Mouse (Mus musculus) C2C12 (cell line): ENCODE results near the gene Mrps18b. TPM values are rescaled to one million over a fixed set of nuclear protein-coding genes. Genes with fewer than 3 reads are reported as not detected.

ENCODE experiments used
- H3K27me3 ChIP-seq: one replicate; pipeline ENCODE4 v1.6.1; 2011; ENCODE audit not compliant: control insufficient read depth, insufficient read depth, insufficient read length
- H3K36me3 ChIP-seq: one replicate; pipeline ENCODE4 v1.6.1; 2011; ENCODE audit not compliant: control insufficient read depth, insufficient read depth
- H3K4me3 ChIP-seq: one replicate; pipeline ENCODE4 v1.5.1; 2011; ENCODE audit warnings: mild to moderate bottlenecking, control low read depth; ENCODE audit not compliant: poor library complexity, insufficient read depth, severe bottlenecking
- H3K79me2 ChIP-seq: one replicate; pipeline ENCODE4 v1.6.1; 2011; ENCODE audit not compliant: control insufficient read depth, insufficient read depth
- H3K79me3 ChIP-seq: one replicate; pipeline ENCODE4 v1.6.1; 2011; ENCODE audit warnings: low read depth, control low read depth
- H3ac ChIP-seq: one replicate; pipeline ENCODE3; 2011; ENCODE audit warnings: low read depth; ENCODE audit not compliant: control insufficient read depth, insufficient read length
- CEBPB ChIP-seq: IDR thresholded peaks from one replicate; pipeline ENCODE4 v1.6.1; 2011; ENCODE audit warnings: low read depth, mild to moderate bottlenecking, control low read depth, moderate library complexity
- CTCF ChIP-seq: IDR thresholded peaks from one replicate; pipeline ENCODE4 v1.5.1; 2011; ENCODE audit not compliant: control insufficient read depth, insufficient read depth, insufficient read length
- FOSL1 ChIP-seq: IDR thresholded peaks from one replicate; pipeline ENCODE4 v1.8.0; 2011; ENCODE audit warnings: mild to moderate bottlenecking, low read length; ENCODE audit not compliant: poor library complexity, insufficient read depth, severe bottlenecking
- MAX ChIP-seq: IDR thresholded peaks from one replicate; pipeline ENCODE4 v1.6.1; 2011; ENCODE audit warnings: mild to moderate bottlenecking, control low read depth
- MYOD1 ChIP-seq: IDR thresholded peaks from one replicate; pipeline ENCODE4 v1.6.1; 2011; ENCODE audit warnings: low read depth; ENCODE audit not compliant: control insufficient read depth, insufficient read length
- MYOG ChIP-seq: IDR thresholded peaks from one replicate; pipeline ENCODE4 v1.6.1; 2011; ENCODE audit not compliant: control insufficient read depth, insufficient read length; ENCODE audit errors: extremely low read depth
- USF1 ChIP-seq: IDR thresholded peaks from one replicate; pipeline ENCODE4 v1.6.1; 2011; ENCODE audit warnings: low read depth, mild to moderate bottlenecking, control low read depth, moderate library complexity
- polyA plus RNA-seq: library from polyadenylated mRNA; unstranded; fragments of >200 nt; fragmentation: generic; extraction: Trizol; gene quantifications from one replicate; pipeline ENCODE4 v1.2.1, GENCODE M21; 2012; ENCODE audit warnings: missing spikeins

Gene Mrps18b
- polyA plus RNA-seq, 1 experiment = 153 TPM

DNA sequence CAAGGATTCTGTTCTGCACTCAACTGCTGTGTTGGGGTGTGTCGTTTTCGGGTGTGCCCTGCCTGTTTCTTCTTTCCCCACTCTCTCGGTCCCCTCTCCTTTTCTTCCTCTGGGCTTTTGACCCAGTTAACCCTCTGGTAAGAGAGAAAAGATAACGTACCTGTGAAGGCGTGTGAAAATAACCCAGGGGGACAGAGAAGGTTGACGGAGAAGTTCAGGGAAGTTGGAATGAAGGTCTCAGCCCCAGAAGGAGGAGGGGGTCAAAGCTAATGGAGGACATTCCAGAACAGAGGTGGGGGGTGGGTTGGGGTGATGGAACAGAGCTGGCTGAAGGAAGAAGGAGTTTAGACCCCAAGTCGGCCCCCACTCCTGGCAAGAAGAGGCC lies 47.2 kb downstream of the Mrps18b start:
- Histone ChIP-seq H3ac (peak overlapping the region; percentile 61), H3K79me2 (peaks cover 93% of the 10 kb centered on the region), H3K79me3 (peaks cover 67% of the 10 kb centered on the region), H3K36me3 (peaks cover 55% of the 10 kb centered on the region), H3K4me3 (peak overlapping the region; percentile 92), H3K27me3 (no peaks in the 10 kb centered on the region)
- TF ChIP-seq USF1 (no peak), MYOD1 (no peak), FOSL1 (no peak), MAX (no peak), CEBPB (no peak), CTCF (no peak), MYOG (no peak)

DNA sequence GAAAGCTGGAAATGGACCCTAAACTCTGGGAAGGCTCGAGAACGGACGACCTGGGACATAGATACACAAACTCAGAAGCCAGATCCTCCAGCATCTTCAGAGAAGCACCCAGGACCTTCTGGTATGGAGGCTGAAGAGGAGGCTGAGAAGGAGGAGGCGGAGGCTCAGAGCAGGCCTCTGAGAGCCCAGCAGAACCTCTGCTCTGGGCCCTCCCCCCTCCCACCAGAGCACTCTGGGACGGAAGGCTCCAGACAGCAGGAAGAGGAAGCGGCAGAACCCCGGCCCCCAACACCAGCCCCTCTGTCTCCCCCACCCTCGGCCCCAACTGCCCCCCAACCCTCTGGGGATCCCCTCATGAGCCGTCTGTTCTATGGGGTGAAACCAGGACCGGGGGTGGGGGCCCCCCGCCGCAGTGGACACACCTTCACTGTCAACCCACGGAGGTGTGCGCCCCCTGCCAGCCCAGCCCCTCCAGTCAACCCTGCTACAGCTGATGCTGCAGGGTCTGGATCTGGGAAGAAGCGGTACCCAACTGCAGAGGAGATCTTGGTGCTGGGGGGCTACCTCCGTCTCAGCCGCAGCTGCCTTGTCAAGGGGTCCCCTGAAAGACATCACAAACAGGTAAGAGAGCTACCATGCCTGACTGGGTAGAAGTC lies 47.9 kb downstream of the Mrps18b start:
- no peaks in the 10 kb centered on the region for H3K27me3 ChIP-seq
- peaks cover 62% of the 10 kb centered on the region for H3K79me3 ChIP-seq
- no peak for TF ChIP-seq USF1
- TF ChIP-seq MYOD1 = no peak
- TF ChIP-seq MYOG = no peak
- no peak for TF ChIP-seq FOSL1
- TF ChIP-seq CTCF = peak; percentile 1
- TF ChIP-seq CEBPB = no peak
- peaks cover 93% of the 10 kb centered on the region for H3K79me2 ChIP-seq
- peaks cover 48% of the 10 kb centered on the region for H3K36me3 ChIP-seq
- peak overlapping the region; percentile 92 for H3K4me3 ChIP-seq
- H3ac ChIP-seq = peak overlapping the region; percentile 61

DNA sequence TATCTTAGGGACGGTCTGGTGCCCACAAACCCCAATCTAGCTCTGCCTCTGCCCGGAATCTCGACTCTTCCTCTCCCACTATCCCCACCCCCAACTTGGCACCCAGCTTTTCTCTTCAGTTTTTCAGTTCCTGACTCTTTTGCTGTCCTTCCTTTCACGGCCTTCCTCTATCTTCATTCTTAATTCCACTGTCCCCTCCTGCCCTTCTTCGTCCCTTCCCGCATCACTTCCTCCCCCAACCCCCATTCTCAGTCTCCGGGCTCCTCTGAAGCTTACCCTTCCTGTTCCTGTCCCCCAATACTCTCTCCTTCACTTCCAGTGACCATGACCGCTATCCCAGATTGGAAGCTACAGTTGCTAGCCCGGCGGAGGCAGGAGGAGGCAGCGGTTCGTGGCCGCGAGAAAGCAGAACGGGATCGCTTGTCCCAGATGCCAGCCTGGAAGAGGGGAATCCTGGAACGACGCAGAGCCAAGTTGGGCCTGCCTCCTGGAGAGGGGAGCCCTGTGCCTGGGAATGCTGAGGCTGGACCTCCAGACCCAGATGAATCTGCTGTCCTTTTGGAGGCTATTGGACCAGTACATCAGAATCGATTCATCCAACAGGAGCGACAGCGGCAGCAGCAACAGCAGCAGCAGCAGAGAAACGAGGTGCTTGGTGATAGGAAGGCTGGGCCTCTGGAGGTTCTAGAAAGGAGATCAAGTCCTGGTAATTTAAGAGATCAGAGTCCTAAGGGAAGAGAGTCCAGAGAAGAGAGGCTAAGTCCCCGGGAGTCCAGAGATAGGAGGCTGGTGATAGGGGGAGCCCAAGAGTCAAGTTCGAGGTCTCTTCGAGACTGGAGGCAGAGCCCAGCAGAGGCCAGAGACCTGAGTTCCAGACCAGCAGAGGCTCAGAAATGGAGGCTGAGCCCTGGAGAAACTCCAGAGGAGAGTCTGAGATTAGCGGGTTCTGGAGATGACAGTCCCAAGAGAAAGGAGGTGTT lies 49.0 kb downstream of the Mrps18b start:
- Histone ChIP-seq H3K36me3 (peaks cover 38% of the 10 kb centered on the region), H3K4me3 (peak overlapping the region; percentile 92), H3K79me3 (peaks cover 54% of the 10 kb centered on the region), H3ac (peak overlapping the region; percentile 88), H3K79me2 (peaks cover 85% of the 10 kb centered on the region), H3K27me3 (no peaks in the 10 kb centered on the region)
- peak; percentile 8 for TF ChIP-seq CTCF
- TF ChIP-seq MAX = no peak

DNA sequence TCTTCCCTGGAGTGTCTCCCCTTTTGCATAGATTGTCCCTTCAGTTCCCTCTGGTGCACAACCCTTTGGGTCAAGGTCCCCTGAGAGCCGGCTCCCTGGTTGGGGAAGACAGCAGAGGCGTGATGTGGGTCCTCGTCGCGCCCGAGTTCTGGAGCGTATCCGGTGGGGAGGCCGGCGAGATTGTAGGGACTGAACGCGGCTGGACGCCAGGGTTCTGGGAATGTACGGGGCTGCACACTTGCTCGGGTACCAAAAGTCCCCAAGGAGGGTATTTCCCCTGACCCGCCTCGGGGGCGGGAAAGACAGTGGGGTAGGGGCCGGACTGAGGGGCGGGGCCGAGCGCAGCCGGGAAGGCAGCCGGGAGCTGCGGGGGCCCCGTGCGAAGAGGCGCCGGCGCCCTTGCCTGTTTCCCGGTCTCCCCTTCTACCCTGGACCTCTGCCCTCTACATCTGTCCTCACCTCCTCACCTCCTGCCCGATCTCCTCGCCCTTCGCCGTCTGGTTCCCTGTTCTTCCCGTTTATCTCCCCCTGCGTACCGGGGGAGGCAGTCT lies 49.8 kb downstream of the Mrps18b start:
- H3ac ChIP-seq = peak overlapping the region; percentile 88
- H3K4me3 ChIP-seq = peak overlapping the region; percentile 92
- peaks cover 47% of the 10 kb centered on the region for H3K79me3 ChIP-seq
- H3K79me2 ChIP-seq = peaks cover 76% of the 10 kb centered on the region
- H3K27me3 ChIP-seq = no peaks in the 10 kb centered on the region
- peaks cover 31% of the 10 kb centered on the region for H3K36me3 ChIP-seq
- TF ChIP-seq MYOG = no peak
- no peak for TF ChIP-seq CEBPB
- TF ChIP-seq MAX = no peak
- no peak for TF ChIP-seq FOSL1
- TF ChIP-seq MYOD1 = no peak
- no peak for TF ChIP-seq CTCF

DNA sequence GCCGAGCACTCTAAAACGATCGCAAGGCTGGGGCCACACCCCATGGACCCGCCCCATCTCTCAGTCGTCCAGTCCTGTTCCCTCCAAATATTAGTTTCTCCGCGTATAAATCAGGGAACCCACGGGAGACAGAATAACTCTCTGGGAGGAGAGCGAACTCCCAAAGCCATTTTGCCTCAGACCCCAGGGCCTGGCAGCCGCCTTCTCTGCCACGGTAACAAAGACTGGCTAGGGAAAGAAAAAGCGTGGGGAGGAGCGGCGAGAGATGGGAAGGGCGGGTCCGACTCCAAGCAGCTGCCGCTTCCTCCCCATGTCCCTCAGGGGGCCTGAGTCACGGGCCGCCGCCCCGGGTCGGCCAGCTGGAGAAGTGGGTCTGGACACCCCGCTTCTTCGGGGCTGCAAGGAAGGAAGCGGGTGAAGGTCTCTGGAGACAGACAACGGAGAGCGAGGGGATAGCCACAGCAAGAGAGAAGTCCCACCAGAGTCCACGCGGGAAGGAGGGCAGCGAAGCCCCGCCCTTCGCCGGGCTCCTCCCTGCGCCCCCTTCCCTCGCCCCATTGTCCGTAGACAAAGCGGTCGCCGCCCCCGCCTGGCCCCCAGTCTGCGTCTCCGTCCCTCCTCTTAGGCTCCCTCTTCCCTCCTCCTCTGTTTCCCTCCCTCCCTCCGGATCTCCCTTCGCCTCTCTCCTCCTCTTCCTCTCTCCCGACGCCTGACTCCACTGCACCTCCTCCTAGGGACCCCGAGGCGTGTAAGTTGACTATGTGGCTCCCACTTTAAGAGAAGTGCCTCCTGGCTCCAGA lies 50.5 kb downstream of the Mrps18b start, which contains the start of gene Ppp1r18:
Gene Ppp1r18, plus strand, starts transcription at position 113 of the 800 bp plus-strand sequence.
- Histone ChIP-seq H3K79me2 (peaks cover 69% of the 10 kb centered on the region), H3K4me3 (peak within 1 kb of the TSS; percentile 92), H3K36me3 (peaks cover 27% of the 10 kb centered on the region), H3K27me3 (no peaks in the 10 kb centered on the region), H3ac (peak within 1 kb of the TSS; percentile 88), H3K79me3 (peaks cover 41% of the 10 kb centered on the region)
- no peak for TF ChIP-seq CTCF
- TF ChIP-seq MAX = peak; percentile 11
- TF ChIP-seq FOSL1 = no peak
- TF ChIP-seq MYOD1 = peak; percentile 67
- no peak for TF ChIP-seq USF1
- TF ChIP-seq CEBPB = no peak
